Mouse (Mus musculus): ENCODE measurements around the gene Rp2.
A peak's percentile ranks its signal among the peaks of the same experiment; 100 is the strongest.

- no peak for TF ChIP-seq CTCF (IDR thresholded peaks at IDR 0.05; ENCODE audit: borderline replicate concordance, extremely low read depth, insufficient read depth, insufficient read length)
- peak; percentile 24; the same call in 1 of the 2 replicates for TF ChIP-seq POLR2A (IDR thresholded peaks at IDR 0.05; ENCODE audit: borderline replicate concordance, extremely low read depth, insufficient read depth, insufficient read length, poor library complexity, severe bottlenecking)
Measured at GRCm38 (mm10) chrX:20425140-20425838, 61.0 kb downstream of the Rp2 start, which contains the start of gene Jade3.

All from brain, embryonic 14.5 days (tissue).